Mouse (Mus musculus) embryonic facial prominence, embryonic 10.5 days (tissue): Measurements from ENCODE around the gene Ptprg. TPM values are rescaled to one million over a fixed set of nuclear protein-coding genes. Genes with fewer than 3 reads are reported as not detected.
"Not testable (repeated sequence)": the region's sequence is repeated elsewhere in the genome, so short reads cannot be mapped to it uniquely, and the experiment has no call there.

Experiments used
- DNase-seq: peaks from one replicate; pipeline ENCODE4 v3.0.0-alpha.2; 2017; ENCODE audit warnings: low spot score
- H3K27ac ChIP-seq: fragments of 300-500 bp; sonication (generic); replicated peaks from 2 replicates; pipeline ENCODE4 v1.5.1; 2016; ENCODE audit warnings: mild to moderate bottlenecking
- H3K27me3 ChIP-seq: fragments of 300-500 bp; sonication (generic); replicated peaks from 2 replicates; pipeline ENCODE4 v1.6.1; 2016; ENCODE audit warnings: low read depth, mild to moderate bottlenecking; ENCODE audit not compliant: poor library complexity, severe bottlenecking
- H3K36me3 ChIP-seq: fragments of 300-500 bp; sonication (generic); replicated peaks from 2 replicates; pipeline ENCODE4 v1.6.1; 2016; ENCODE audit warnings: mild to moderate bottlenecking, moderate library complexity
- H3K4me1 ChIP-seq: fragments of 300-500 bp; sonication (generic); 2 replicates; pipeline ENCODE4 v1.6.1; 2016
- H3K4me3 ChIP-seq: fragments of 300-500 bp; sonication (generic); 2 replicates; pipeline ENCODE4 v1.5.1; 2016; ENCODE audit warnings: mild to moderate bottlenecking, moderate library complexity
- H3K9me3 ChIP-seq: fragments of 300-500 bp; sonication (generic); 2 replicates; pipeline ENCODE4 v1.6.1; 2016; ENCODE audit warnings: mild to moderate bottlenecking
- WGBS: fragments of 180-500 bp; shearing (Covaris S2); methylation state at CpG from one replicate; pipeline ENCODE4 v1.1.7; 2016; 5-methylcytosine and 5-hydroxymethylcytosine counted together
- polyA plus RNA-seq: library from polyadenylated mRNA; unstranded; fragments of >200 nt; fragmentation: Nextera tagmentation; extraction: Ambion mirVana; gene quantifications from 2 replicates; pipeline ENCODE4 v1.2.1, GENCODE M21; 2016

Gene Ptprg
- polyA plus RNA-seq, 1 experiment from 2014 or later, result 40.7 TPM

- no peak for DNase-seq
- Histone ChIP-seq H3K27ac (no peak overlapping the region), H3K9me3 (no peaks in the 10 kb centered on the region), H3K4me3 (no peak overlapping the region), H3K27me3 (no peaks in the 10 kb centered on the region), H3K4me1 (no peaks in the 10 kb centered on the region), H3K36me3 (no peaks in the 10 kb centered on the region)
- 85% methylated on average over 4 of the region's 4 CpGs for WGBS
Observed at GRCm38 (mm10) chr14:12243726-12244125, 690.4 kb downstream of the Ptprg start.

- Histone ChIP-seq H3K9me3 (no peaks in the 10 kb centered on the region), H3K27me3 (no peaks in the 10 kb centered on the region), H3K4me1 (no peaks in the 10 kb centered on the region), H3K27ac (no peak overlapping the region), H3K36me3 (no peaks in the 10 kb centered on the region), H3K4me3 (no peak overlapping the region)
- no peak for DNase-seq
- WGBS, result 60% methylated on average over 3 of the region's 3 CpGs
Observed at GRCm38 (mm10) chr14:12276031-12276430, 722.7 kb downstream of the Ptprg start.

GRCm38 (mm10) chr14:12283641-12284040 lies 730.3 kb downstream of the Ptprg start, which contains the start of gene Gm49355:
Gene Gm49355 (plus strand): TSS chr14:12283976.
- Histone ChIP-seq H3K27me3 (no peaks in the 10 kb centered on the region), H3K4me1 (0 out of 2 replicates have a peak, but pooled peaks cover 5% of the 10 kb centered on the region), H3K36me3 (no peaks in the 10 kb centered on the region), H3K9me3 (no peaks in the 10 kb centered on the region), H3K4me3 (peak within 1 kb of the TSS; percentile 67), H3K27ac (peak within 1 kb of the TSS; percentile 94)
- 74% methylated on average over 6 of the region's 6 CpGs for WGBS
- DNase-seq, result no peak

- peak within 1 kb of the TSS; percentile 67 for H3K4me3 ChIP-seq
- peak within 1 kb of the TSS; percentile 94 for H3K27ac ChIP-seq
- no peaks in the 10 kb centered on the region for H3K27me3 ChIP-seq
- peak; percentile 92 for DNase-seq
- 0 out of 2 replicates have a peak, but pooled peaks cover 5% of the 10 kb centered on the region for H3K4me1 ChIP-seq
- H3K36me3 ChIP-seq, result no peaks in the 10 kb centered on the region
- no peaks in the 10 kb centered on the region for H3K9me3 ChIP-seq
- WGBS, result 2% methylated on average over 48 of the region's 48 CpGs
Observed at GRCm38 (mm10) chr14:12284141-12284912, 731.0 kb downstream of the Ptprg start, which contains the start of gene 3830406C13Rik. Gene 3830406C13Rik (plus strand): TSS chr14:12284173.

GRCm38 (mm10) chr14:12289747-12290146 lies 736.4 kb downstream of the Ptprg start:
- not testable (repeated sequence) for H3K36me3 ChIP-seq, H3K4me1 ChIP-seq, H3K27me3 ChIP-seq, H3K4me3 ChIP-seq, H3K9me3 ChIP-seq, H3K27ac ChIP-seq, DNase-seq

Other genes starting within 250 kb of the Ptprg start
- gene Gm3839, start 196.8 kb upstream of the Ptprg start, polyA plus RNA-seq, result 2.1 and 2.4 TPM in 2 replicates